Mouse (Mus musculus) midbrain, embryonic 16.5 days (tissue): ENCODE results near the gene Zfp398. TPM values are rescaled to one million over a fixed set of nuclear protein-coding genes. Genes with fewer than 3 reads are reported as not detected.

Experiments used
- ATAC-seq: fragments of 200-750 bp; cut with Nextera tagmentation; 2 replicates; pipeline ENCODE4 v1.8.0; 2017; ENCODE audit warnings: moderate TSS enrichment
- H3K27ac ChIP-seq: fragments of 300-500 bp; sonication (generic); 2 replicates; pipeline ENCODE4 v1.5.1; 2014; ENCODE audit warnings: mild to moderate bottlenecking, low read length, mixed read lengths
- H3K27me3 ChIP-seq: fragments of 300-500 bp; sonication (generic); 2 replicates; pipeline ENCODE4 v1.6.1; 2014; ENCODE audit warnings: low read depth, low read length, mixed read lengths; ENCODE audit not compliant: control insufficient read depth, insufficient read depth
- H3K36me3 ChIP-seq: fragments of 300-500 bp; sonication (generic); 2 replicates; pipeline ENCODE4 v1.6.1; 2014; ENCODE audit warnings: mild to moderate bottlenecking, low read length, moderate library complexity, mixed read lengths; ENCODE audit not compliant: control insufficient read depth, insufficient read depth
- H3K4me1 ChIP-seq: fragments of 300-500 bp; sonication (generic); 2 replicates; pipeline ENCODE4 v1.6.1; 2014; ENCODE audit warnings: mild to moderate bottlenecking, low read length, mixed read lengths; ENCODE audit not compliant: control insufficient read depth, insufficient read depth
- H3K4me2 ChIP-seq: fragments of 300-500 bp; sonication (generic); 2 replicates; pipeline ENCODE4 v1.6.1; 2014; ENCODE audit warnings: mild to moderate bottlenecking, low read length, mixed read lengths
- H3K4me3 ChIP-seq: fragments of 300-500 bp; sonication (generic); 2 replicates; pipeline ENCODE4 v1.5.1; 2014; ENCODE audit warnings: low read depth, mild to moderate bottlenecking, low read length, moderate library complexity, mixed read lengths
- H3K9ac ChIP-seq: fragments of 300-500 bp; sonication (generic); 2 replicates; pipeline ENCODE4 v1.6.1; 2014; ENCODE audit warnings: low read depth, low read length, mixed read lengths
- H3K9me3 ChIP-seq: fragments of 300-500 bp; sonication (generic); replicated peaks from 2 replicates; pipeline ENCODE4 v1.6.1; 2014; ENCODE audit warnings: mild to moderate bottlenecking, low read length, mixed read lengths; ENCODE audit not compliant: control insufficient read depth, poor library complexity, severe bottlenecking
- WGBS: fragments of 180-500 bp; shearing (Covaris S2); extraction: QIAGEN DNeasy Blood & Tissue Kit; methylation state at CpG from one replicate; pipeline ENCODE4 v1.1.7; 2014; 5-methylcytosine and 5-hydroxymethylcytosine counted together
- microRNA counts: library from miRNA; unstranded; fragments of <30 nt; microRNA quantifications from one replicate; lab custom pipeline; 2016
- microRNA-seq: library from miRNA; unstranded; fragments of <30 nt; microRNA quantifications from one replicate; pipeline ENCODE4, GENCODE M21; 2017
- polyA plus RNA-seq: library from polyadenylated mRNA; unstranded; fragments of >200 nt; fragmentation: Nextera tagmentation; extraction: Ambion mirVana; gene quantifications from 2 replicates; pipeline ENCODE4 v1.2.1, GENCODE M21; 2015

Gene Zfp398
- polyA plus RNA-seq, 1 experiment from 2014 or later: 18.9 TPM

DNA sequence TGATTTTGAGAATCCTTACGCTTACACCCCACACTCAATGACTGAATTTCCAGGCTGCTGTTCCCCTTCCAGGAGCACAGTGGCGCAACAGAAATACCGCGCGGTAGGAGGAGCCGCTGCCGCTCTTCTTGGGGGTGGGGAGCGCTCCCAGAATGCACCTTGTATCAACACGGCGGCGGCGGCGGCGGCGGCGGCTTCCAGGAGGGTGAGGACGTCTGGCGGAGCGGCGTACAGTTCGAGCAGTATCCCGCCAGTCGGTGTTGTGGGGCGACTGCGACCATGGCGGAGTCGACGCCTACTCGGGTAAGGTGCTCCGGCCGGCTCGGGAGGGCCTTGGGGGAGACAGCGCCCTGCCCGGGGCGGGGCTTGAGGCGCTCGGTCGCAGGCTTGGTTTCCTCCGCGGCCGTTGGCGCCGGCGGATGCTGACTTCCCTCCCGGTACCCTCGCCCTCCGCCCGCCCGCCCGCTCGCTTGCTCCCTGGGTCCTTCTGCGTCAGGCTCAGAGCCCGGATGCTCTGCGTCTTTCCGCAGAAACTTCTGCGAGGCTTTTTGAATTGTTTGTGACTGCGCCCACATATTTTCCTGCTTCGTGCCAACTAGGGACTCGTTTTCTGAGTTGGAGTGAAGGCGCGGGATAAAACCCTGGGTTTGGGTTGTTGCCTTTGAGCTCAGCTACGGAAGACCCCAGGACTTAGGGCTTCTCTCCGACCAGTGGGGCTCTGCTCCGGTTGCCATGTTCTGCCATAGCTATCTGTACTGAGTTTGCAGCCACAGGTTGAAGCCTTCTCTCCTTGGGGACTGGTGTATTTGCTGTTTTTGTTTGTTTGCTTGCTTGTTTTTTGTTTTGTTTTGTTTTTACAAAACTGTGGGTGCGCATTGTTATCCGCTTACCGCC lies 85.2 kb downstream of the Zfp398 start, which contains the start of gene Zfp212:
Gene Zfp212 (plus strand): TSS at position 30 of the 894 bp plus-strand sequence.
- H3K27ac ChIP-seq: peak within 1 kb of the TSS; percentile 95
- peak within 1 kb of the TSS; percentile 85 for H3K9ac ChIP-seq
- peak; percentile 97 for ATAC-seq
- H3K4me3 ChIP-seq: peak within 1 kb of the TSS; percentile 85
- H3K4me1 ChIP-seq: peaks cover 15% of the 10 kb centered on the region
- peak within 1 kb of the TSS; percentile 73 for H3K4me2 ChIP-seq
- H3K9me3 ChIP-seq: no peaks in the 10 kb centered on the region
- H3K27me3 ChIP-seq: no peaks in the 10 kb centered on the region
- under 1% methylated on average over 51 of the region's 67 CpGs for WGBS
- H3K36me3 ChIP-seq: no peaks in the 10 kb centered on the region

MicroRNAs encoded within 50 kb of the gene (microRNA counts, 519-probe panel; counts per million panel counts)
- 1,954 counts per million, percentile 45 among the panel's probes with 10 or more counts for microRNA mmu-miR-704 (lab: Ali Mortazavi, UCI)

Small RNA genes lying within 50 kb of the gene (microRNA-seq; reads per million reads assigned to microRNA genes)
- gene Mir704: 0.52 reads per million

Other genes with a start within 250 kb of the Zfp398 start
- gene Ezh2, start 240.3 kb upstream of the Zfp398 start, polyA plus RNA-seq: 54.5 and 67.2 TPM in 2 replicates
- gene Pdia4, start 22.2 kb upstream of the Zfp398 start, polyA plus RNA-seq: 147 and 150 TPM in 2 replicates
- gene Zfp786, start 4.8 kb upstream of the Zfp398 start, polyA plus RNA-seq: 19.5 and 20.9 TPM in 2 replicates
- gene Zfp282, start 41.5 kb downstream of the Zfp398 start, polyA plus RNA-seq: 22.8 and 23.8 TPM in 2 replicates
- gene Zfp212, start 84.8 kb downstream of the Zfp398 start, polyA plus RNA-seq: 17.7 and 20.5 TPM in 2 replicates
- gene Zfp956, start 117.7 kb downstream of the Zfp398 start, polyA plus RNA-seq: 25.9 and 26.3 TPM in 2 replicates
- gene Zfp777, start 213.2 kb downstream of the Zfp398 start, polyA plus RNA-seq: 14.1 TPM in 2 replicates